Mouse (Mus musculus) heart, postnatal 0 days (tissue): ENCODE data around the gene Olig3. TPM values are rescaled to one million over a fixed set of nuclear protein-coding genes. Genes with fewer than 3 reads are reported as not detected.

Experiments
- ATAC-seq: fragments of 200-750 bp; cut with Nextera tagmentation; 2 replicates; pipeline ENCODE4 v1.8.0; 2017; ENCODE audit warnings: low read depth, moderate number of reproducible peaks, moderate library complexity; ENCODE audit not compliant: insufficient read depth
- DNase-seq: peaks from one replicate; pipeline ENCODE4 v3.0.0-alpha.2; 2016; ENCODE audit warnings: low spot score
- H3K27ac ChIP-seq: fragments of 300-500 bp; sonication (generic); 2 replicates; pipeline ENCODE4 v1.5.1; 2014; ENCODE audit warnings: low read depth, mild to moderate bottlenecking
- H3K27me3 ChIP-seq: fragments of 300-500 bp; sonication (generic); 2 replicates; pipeline ENCODE4 v1.6.1; 2014; ENCODE audit warnings: low read length, mixed read lengths; ENCODE audit not compliant: control insufficient read depth, insufficient read depth
- H3K36me3 ChIP-seq: fragments of 300-500 bp; sonication (generic); replicated peaks from 2 replicates; pipeline ENCODE4 v1.6.1; 2014; ENCODE audit warnings: low read length, mixed read lengths; ENCODE audit not compliant: control insufficient read depth, insufficient read depth
- H3K4me1 ChIP-seq: fragments of 300-500 bp; sonication (generic); 2 replicates; pipeline ENCODE4 v1.6.1; 2014; ENCODE audit warnings: antibody characterized with exemption; ENCODE audit not compliant: control insufficient read depth, insufficient read depth
- H3K4me2 ChIP-seq: fragments of 300-500 bp; sonication (generic); 2 replicates; pipeline ENCODE4 v1.6.1; 2014; ENCODE audit warnings: low read depth, mild to moderate bottlenecking, low read length, moderate library complexity
- H3K4me3 ChIP-seq: fragments of 300-500 bp; sonication (generic); 2 replicates; pipeline ENCODE4 v1.5.1; 2014; ENCODE audit warnings: low read depth, low read length
- H3K9ac ChIP-seq: fragments of 300-500 bp; sonication (generic); replicated peaks from 2 replicates; pipeline ENCODE4 v1.6.1; 2014; ENCODE audit warnings: low read depth, low read length, mixed read lengths
- H3K9me3 ChIP-seq: fragments of 300-500 bp; sonication (generic); replicated peaks from 2 replicates; pipeline ENCODE4 v1.6.1; 2016; ENCODE audit warnings: low read length; ENCODE audit not compliant: control insufficient read depth
- CTCF ChIP-seq: IDR thresholded peaks from 2 replicates; pipeline ENCODE4 v1.5.1; 2016; ENCODE audit warnings: antibody characterized with exemption, control low read depth, low read depth
- EP300 ChIP-seq: IDR thresholded peaks from 2 replicates; pipeline ENCODE4 v1.6.1; 2016; ENCODE audit warnings: antibody characterized with exemption, low read depth
- WGBS: fragments of 180-500 bp; shearing (Covaris S2); extraction: QIAGEN DNeasy Blood & Tissue Kit; methylation state at CpG from one replicate; pipeline ENCODE4 v1.1.7; 2014; 5-methylcytosine and 5-hydroxymethylcytosine counted together
- polyA plus RNA-seq: library from polyadenylated mRNA; unstranded; fragments of >200 nt; fragmentation: Nextera tagmentation; extraction: Ambion mirVana; gene quantifications from 2 replicates; pipeline ENCODE4 v1.2.1, GENCODE M21; 2015
- total RNA-seq: library from RNA; depleted of rRNA; stranded (reverse); fragments of >200 nt; gene quantifications from 2 replicates; pipeline ENCODE4 v1.2.3, GENCODE M21; 2014; ENCODE audit warnings: low replicate concordance

The Olig3 gene
- total and polyA plus RNA-seq, 2 experiments from 2014 or later, result not detected

GRCm38 (mm10) chr10:19329191-19329777 is 27.0 kb upstream of the Olig3 start:
- TF ChIP-seq CTCF (no peak), EP300 (no peak)
- Histone ChIP-seq H3K9me3 (no peaks in the 10 kb centered on the region), H3K9ac (no peak overlapping the region), H3K27me3 (no peaks in the 10 kb centered on the region), H3K4me3 (no peak overlapping the region), H3K27ac (no peak overlapping the region), H3K4me1 (no peaks in the 10 kb centered on the region), H3K4me2 (no peak overlapping the region), H3K36me3 (no peaks in the 10 kb centered on the region)
- DNase-seq (no peak), ATAC-seq (no peak)
- 52% methylated on average over 3 of the region's 3 CpGs for WGBS

- no peak for DNase-seq
- no peak overlapping the region for H3K9ac ChIP-seq
Observed at GRCm38 (mm10) chr10:19333425-19333824, 22.9 kb upstream of the Olig3 start.

GRCm38 (mm10) chr10:19338695-19339630 is 17.4 kb upstream of the Olig3 start:
- H3K4me3 ChIP-seq, result no peak overlapping the region
- 11% methylated on average over 18 of the region's 18 CpGs for WGBS
- TF ChIP-seq EP300 (no peak), CTCF (no peak)
- ATAC-seq (no peak), DNase-seq (no peak)
- H3K4me1 ChIP-seq, result no peaks in the 10 kb centered on the region
- no peak overlapping the region for H3K9ac ChIP-seq
- no peaks in the 10 kb centered on the region for H3K36me3 ChIP-seq
- H3K9me3 ChIP-seq, result no peaks in the 10 kb centered on the region
- H3K27me3 ChIP-seq, result peaks cover 15% of the 10 kb centered on the region
- no peak overlapping the region for H3K27ac ChIP-seq
- no peak overlapping the region for H3K4me2 ChIP-seq

More at GRCm38 (mm10) chr10:19333425-19333824, 22.9 kb upstream of the Olig3 start:
- TF ChIP-seq CTCF, result no peak
- TF ChIP-seq EP300, result no peak
- Histone ChIP-seq H3K9me3 (no peaks in the 10 kb centered on the region), H3K4me1 (no peaks in the 10 kb centered on the region), H3K36me3 (no peaks in the 10 kb centered on the region), H3K4me2 (no peak overlapping the region), H3K4me3 (no peak overlapping the region), H3K27me3 (no peaks in the 10 kb centered on the region), H3K27ac (no peak overlapping the region)
- no peak for ATAC-seq
- 74% methylated on average over 1 of the region's 1 CpGs for WGBS

- no peak overlapping the region for H3K4me2 ChIP-seq
- DNase-seq, result no peak
- H3K9ac ChIP-seq, result no peak overlapping the region
- H3K9me3 ChIP-seq, result no peaks in the 10 kb centered on the region
- WGBS, result 86% methylated on average over 6 of the region's 6 CpGs
- H3K27me3 ChIP-seq, result peaks cover 22% of the 10 kb centered on the region
- TF ChIP-seq CTCF (no peak), EP300 (no peak)
- H3K4me3 ChIP-seq, result no peak overlapping the region
- no peak overlapping the region for H3K27ac ChIP-seq
- ATAC-seq, result no peak
- no peaks in the 10 kb centered on the region for H3K4me1 ChIP-seq
- H3K36me3 ChIP-seq, result no peaks in the 10 kb centered on the region
Observed at GRCm38 (mm10) chr10:19344039-19344438, 12.3 kb upstream of the Olig3 start.

GRCm38 (mm10) chr10:19349326-19349725 is 7.0 kb upstream of the Olig3 start:
- ATAC-seq (no peak), DNase-seq (no peak)
- Histone ChIP-seq H3K36me3 (no peaks in the 10 kb centered on the region), H3K4me2 (no peak overlapping the region), H3K9me3 (no peaks in the 10 kb centered on the region), H3K9ac (no peak overlapping the region), H3K4me1 (peaks cover 5% of the 10 kb centered on the region; the same call in 1 of the 2 replicates), H3K27ac (no peak overlapping the region), H3K4me3 (no peak overlapping the region), H3K27me3 (peaks cover 54% of the 10 kb centered on the region)
- TF ChIP-seq CTCF (no peak), EP300 (no peak)
- WGBS, result 55% methylated on average over 3 of the region's 3 CpGs
